Mouse (Mus musculus): ENCODE measurements at regions not wholly inside any gene's neighbourhood (a gene's known extent, or its start where the extent isn't known, plus 50 kb on each side); places are given as distances from the start of the nearest gene placed in this dataset.

DNA sequence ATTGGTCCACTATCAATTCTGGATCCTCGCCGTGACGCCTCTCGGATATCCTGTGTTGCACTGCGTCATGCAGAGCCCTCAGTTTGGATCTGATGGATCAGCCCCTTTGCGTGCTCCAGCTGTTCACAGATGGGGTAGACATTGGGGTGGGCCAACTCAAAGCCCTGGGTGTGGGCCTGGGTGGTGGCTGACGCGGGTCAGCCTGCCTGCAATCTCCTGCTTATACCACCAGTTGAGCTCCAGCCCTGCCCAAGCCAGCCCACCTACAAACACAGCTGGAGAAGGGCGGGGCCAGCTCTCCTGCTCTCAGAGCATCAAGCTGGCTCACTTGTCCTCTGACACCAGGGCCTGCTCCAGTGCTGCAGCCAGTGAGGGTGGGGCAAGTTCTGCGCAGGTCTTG is 73.1 kb downstream of the Rps15a start:
- no peak for DNase-seq (ENCODE audit: low read depth, low spot score)

DNA sequence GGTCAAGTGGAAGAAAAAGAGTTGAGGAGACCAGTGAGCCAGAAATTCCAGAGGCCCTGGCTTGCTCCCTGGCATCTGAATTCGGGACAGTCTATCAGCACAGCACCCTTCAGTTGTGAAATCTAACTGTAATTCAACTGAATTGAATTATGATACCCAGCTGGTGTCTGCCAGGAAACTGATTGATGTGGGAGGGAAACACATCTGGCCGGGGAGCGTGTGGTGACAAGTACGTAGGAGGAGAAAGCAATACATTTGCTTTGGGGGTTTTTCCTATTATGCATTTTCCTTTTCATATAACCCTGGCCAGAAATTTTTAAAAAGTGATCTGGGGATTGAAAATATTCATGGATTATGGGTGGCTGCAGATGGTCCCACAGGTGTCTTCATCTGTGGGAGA is 76.1 kb downstream of the Rps15a start:
- DNase-seq (ENCODE audit: low read depth, low spot score), result peak; percentile 25

DNA sequence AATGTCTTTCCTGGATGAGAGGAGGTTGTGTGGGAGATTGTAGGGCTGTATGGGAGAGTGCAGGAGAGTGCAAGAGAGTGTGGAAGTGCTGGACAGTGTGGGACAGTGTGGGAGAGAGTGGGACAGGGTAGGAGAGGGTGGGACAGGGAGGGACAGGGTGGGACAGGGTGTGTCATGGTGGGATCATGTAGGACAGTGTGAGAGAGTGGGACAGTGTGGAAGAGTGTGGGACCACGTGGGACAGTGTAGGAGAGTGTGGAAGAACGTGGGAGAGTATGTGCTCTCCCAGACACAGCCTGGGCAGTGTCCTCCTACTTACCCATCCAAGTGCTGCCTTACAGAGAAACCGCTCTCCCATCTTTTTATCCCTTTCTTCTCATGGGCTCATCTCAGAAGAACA is 78.9 kb downstream of the Rps15a start:
- no peak for DNase-seq (ENCODE audit: low read depth, low spot score)

DNA sequence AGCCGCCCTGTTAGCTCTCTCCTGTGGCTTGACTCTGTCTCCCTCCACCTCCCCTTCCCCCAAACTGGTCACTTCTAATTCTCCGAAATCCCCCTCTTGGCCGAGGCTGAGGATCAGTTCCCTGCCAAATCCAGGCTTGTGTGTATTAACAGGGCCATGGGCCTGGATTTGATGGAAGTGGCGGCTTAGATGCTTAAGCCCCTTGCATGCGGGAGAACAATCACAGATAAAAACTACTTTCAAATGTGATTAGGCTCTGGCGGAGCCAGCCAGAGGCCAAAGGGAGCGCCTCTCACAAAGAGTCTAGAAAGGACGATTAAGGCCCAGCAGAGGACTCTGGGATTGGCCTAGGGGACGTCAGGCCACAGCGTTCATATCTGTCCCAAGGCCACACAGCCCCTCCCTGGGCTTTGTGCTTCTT is 89.9 kb downstream of the Rps15a start:
- no peak for DNase-seq (ENCODE audit: low read depth, low spot score)

DNA sequence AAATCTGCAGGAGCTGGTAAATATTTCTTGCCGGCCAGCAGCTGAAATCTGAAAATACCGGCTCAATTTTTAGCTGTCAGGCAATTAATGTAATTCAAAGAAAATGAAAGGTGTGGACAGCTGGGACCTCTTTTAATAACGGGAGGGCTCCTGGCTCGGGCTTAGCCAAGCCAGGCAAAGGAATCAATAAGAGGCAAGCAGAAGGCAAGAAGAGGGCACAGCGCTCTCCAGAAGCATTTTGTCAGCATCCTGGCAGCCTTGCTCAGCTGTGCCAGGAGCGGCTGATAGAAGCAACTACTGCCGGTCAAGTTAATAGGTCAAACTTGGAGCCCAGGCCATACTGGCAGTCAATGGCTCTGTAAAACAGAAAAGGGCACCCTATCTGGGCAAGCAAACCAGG is 111.4 kb downstream of the Rps15a start:
- DNase-seq (ENCODE audit: low read depth, low spot score), result no peak

DNA sequence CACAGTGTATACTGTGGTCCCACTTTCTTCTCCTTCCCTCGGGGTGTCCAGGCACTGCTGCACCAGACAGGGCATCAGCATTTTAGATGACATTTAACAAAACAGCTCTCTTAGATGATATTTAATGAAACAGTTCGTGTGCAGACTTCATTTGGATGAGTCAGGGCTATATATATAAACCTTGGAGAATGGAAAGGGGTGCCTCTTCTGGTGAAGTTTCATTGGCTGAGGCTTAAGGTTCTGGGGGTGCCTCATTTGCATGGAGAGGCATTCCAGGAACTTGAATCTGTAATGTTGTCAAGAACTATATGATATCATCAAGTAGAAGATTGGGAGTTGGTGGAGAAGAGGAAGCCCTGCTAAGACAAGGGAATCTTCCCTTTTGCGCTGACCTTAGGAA is 114.1 kb downstream of the Rps15a start:
- DNase-seq (ENCODE audit: low read depth, low spot score), result peak; percentile 66

DNA sequence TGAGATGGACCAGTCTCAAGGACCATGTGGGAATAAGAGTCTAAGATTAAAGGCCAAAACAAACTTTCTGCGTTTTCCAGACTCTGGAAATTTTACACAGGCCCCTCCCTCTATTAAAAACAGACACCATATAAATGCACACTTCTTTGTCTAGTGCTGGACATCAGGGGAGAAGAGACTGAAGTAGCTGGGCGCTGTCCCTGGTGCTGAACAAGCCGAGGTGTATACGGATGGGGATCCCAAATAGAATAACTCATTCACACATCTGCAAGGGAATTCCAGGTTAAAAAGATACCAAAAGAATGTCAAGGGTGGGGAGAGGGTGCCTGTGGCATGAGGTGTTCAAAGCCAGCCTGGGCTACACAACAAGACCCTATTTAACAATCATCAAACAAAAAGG is 114.9 kb downstream of the Rps15a start:
- DNase-seq (ENCODE audit: low read depth, low spot score), result no peak

DNA sequence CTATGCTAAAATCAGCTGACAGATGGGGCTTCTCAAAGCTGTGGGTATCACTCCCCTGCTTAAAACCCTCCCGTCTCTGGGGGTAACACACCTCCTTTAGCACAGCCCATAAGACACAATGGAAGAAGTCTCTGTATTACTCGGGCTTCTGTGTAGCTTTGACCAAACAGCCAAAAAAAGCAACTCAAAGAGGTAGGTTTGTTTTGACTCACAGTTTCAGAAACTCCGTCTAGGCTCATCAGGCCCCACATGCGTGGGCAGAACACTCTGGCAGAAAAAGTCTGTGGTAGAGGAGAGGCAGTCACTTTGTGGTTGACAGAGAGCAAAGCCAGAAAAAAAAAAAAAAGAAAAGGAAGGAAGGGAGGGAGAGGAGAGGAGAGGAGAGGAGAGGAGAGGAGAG is 133.8 kb downstream of the Rps15a start:
- peak; percentile 46 for DNase-seq (ENCODE audit: low read depth, low spot score)

DNA sequence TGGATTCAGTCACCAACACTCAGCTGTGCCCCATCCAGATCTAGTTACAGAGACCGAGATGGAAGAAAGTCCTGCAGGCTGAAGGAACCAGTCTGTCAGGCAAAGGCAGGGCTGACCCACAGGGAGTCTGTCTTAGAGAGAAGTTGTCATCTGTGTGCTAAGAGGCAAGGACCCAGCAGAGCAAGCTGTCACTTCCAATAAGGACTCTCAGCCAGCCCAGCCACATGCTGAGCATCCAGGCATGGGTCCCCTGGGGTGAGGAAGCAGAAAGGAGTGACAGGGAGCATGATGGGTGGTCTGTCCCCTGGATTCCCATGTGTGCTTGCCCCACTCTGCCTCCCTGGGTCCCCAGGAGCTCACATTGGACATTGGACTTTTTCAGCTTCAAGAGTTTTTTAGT is 144.8 kb downstream of the Rps15a start:
- no peak for DNase-seq (ENCODE audit: low read depth, low spot score)

DNA sequence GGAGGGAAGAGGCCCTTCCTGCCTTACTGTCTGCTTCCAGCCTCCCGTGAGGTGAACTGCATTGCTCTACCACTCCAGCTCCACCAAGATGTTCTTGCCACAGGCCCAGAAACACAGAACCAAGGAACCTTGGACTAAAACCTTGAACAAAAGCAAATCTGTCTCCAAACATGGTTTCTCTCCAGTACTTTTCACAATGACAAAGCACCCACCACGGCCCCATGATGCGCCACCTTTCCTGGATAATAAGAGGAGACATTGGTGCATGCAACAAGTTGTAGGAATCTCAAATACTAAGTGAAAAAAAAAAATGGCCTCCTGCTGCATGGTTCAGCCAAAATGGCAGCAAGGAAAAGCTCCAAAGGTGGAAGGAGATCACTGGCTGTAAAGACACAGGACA is 172.6 kb downstream of the Rps15a start:
- DNase-seq (ENCODE audit: low read depth, low spot score), result no peak

DNA sequence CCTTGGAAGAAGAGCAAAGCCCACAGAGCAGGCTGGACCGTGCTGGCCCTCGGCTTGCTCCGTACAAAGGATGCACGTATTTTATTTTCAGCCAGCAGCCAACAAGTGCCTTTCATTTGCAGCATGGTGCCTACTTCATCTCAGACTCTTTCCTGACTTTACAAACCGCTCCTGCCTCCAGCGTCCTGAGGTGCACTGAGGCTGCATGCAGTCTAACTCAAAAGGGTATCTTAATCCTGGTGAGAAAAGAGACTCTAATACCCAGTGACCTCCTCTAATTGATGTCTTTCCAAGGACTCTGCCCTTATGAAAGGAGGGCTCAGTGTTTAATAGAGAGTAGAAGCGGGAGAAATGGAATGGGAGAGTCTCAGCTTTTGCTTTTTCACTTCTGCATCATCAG is 176.4 kb downstream of the Rps15a start:
- DNase-seq (ENCODE audit: low read depth, low spot score), result no peak

DNA sequence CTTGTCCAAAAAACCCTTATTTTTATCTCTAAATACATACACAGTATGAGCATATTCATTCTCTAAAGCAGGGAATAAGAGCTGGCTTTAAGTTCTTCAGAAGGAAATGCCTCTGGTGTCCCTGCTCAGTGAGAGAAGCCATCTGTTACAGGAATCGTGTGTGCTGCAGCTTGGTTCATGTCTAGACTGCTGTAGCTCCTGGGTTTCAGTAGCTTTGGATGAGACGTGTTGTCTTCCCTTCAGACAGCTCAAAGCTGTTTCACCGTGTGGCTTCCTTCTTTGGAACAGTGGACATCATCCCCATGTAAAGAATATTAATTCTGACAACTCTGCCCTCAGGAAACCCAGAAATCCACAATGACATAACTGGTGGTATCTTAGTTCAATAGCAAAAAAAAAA is 181.1 kb downstream of the Rps15a start:
- DNase-seq (ENCODE audit: low read depth, low spot score), result peak; percentile 78

DNA sequence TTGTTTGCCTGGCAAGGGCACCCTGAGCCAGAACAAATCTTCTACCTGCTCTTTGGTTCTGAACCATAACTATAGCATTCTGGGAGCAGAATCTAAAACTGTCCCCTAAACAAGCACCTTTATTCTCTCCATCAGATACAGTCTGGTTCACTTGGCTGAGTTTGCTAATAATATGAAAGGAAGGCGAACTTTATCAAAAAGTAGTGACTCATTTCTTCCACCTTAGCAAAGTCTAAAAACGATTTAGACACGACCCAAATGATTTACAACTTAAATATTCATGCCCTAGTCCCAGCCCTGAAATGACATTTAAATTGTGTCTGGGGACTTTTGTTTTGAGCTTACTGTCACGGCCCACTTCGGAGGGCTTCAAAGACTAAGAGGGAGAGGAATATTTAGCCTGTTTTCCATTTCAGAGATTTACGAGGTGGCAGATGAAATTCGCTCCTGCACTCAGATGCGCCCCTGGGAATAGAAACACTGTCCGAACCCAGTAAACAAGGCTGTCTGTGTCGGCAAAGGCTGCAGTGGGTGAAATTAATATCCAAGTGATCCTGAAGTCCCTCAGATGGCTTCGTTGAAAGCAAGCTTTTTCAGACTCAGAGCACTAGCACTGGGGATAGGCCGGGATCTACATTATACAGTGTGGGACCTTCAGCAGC is 184.6 kb downstream of the Rps15a start:
- no peak for DNase-seq (ENCODE audit: low read depth, low spot score)

DNA sequence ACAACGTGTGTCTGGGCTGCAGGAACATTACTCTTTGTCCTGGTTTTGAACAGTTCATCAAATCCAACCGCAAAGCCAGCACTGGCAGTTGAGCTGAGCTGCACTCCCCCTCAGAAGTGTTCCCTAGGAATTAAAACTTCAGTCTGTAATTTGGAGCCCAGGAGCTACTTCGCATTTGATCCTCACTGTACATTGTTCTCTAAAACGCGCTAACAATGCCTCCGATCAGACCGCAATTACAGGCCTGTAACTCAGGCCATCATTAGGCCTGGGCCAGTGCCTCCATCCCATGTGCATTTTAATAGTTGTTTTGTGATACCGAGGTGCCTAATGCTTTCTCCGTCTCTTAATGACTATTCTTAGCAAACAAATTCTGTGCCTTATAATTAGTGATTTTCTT is 185.6 kb downstream of the Rps15a start:
- no peak for DNase-seq (ENCODE audit: low read depth, low spot score)

DNA sequence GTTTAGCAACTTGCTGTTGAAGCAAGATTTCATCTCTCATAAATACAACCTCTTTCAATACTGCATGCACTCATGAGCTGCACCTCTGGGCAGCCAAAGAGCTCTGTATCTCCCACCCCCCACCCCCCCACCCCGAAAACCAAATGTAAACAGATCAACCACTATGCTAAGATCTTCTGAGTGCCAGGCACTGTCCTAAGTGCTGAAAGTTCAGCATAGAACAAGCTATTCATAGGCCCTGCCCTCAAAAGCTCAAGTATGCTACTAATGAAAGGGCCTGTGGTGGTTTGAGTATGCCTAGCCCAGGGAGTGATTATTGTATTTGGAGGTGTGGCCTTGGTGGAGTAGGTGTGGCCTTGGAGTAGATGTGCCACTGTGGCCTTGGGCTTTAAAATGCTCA is 189.6 kb downstream of the Rps15a start:
- DNase-seq (ENCODE audit: low read depth, low spot score), result no peak

DNA sequence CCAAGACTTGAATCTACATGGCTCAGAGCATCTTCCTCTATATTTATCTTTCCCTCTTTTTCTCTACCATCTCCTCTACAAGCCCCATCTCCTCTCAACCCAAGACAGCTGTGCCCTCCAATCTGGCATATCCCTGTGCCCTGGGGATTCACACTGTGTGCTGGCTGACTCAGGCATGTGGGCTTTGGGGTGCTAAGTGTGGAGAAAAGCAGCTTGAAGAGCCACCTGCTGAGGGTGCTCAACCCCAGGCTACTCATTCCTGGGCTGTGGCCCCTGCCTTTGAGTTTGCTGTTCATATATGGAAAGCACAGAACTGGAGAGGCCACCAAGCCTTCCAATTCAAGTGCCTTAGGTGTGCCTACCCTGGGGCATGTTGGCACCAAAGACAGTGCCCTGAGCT is 193.7 kb downstream of the Rps15a start:
- peak; percentile 88 for DNase-seq (ENCODE audit: low read depth, low spot score)

DNA sequence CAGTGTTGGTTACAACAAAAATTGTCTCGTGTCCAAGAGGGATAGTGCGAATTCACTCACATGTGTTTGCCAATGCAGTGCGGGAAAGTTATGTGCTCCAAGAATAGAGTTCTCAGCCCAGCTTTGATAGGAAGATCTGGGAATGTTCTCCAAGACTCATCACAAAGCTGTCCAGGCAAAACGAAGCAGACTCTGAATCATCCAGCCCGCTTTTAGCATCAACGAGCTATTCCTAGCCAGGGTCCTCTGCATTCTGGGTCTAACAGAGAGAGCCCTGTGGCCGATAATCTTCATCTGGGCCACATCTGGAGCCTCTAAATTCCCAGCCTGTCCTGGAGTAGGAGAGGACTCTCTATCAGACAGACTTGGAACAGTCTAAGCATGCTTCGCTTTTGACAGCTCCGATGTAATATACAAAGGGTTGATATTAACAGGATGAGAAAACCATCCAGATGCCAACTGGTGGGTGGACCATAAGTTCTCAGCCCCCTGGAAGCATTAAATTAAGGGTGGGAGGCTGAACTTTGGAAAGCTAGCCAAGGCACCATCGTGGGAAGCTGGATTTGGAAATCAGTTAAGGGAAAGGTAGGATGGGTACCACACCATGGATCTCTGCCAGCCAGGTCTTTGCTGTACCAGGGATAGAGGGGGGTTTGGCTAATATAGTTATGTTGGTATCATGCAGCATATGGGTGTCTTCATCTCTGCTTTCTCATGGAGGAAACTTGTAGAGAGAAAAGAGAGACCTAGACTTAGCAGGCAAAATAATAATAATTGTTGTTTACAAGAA is 197.6 kb downstream of the Rps15a start:
- DNase-seq (ENCODE audit: low read depth, low spot score), result peak; percentile 89

DNA sequence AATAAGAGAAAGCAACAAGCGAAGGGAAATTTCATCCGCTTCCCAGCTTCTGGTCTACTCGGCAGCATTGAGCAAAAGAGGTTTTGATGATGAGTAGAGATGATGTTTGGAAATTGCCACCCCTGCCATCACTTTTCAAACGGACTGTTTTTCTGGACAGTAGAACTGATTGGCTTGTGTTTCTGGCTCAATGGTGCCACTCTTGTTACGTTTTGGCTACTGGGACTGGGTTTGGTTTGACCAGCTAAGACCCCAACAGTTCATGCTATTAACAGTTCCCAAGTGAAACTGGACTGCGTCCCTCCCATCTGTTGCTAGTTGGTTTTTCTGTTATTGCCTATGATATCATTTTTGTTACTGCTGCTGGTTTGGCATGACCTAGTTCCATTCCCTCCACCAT is 199.1 kb downstream of the Rps15a start:
- no peak for DNase-seq (ENCODE audit: low read depth, low spot score)

DNA sequence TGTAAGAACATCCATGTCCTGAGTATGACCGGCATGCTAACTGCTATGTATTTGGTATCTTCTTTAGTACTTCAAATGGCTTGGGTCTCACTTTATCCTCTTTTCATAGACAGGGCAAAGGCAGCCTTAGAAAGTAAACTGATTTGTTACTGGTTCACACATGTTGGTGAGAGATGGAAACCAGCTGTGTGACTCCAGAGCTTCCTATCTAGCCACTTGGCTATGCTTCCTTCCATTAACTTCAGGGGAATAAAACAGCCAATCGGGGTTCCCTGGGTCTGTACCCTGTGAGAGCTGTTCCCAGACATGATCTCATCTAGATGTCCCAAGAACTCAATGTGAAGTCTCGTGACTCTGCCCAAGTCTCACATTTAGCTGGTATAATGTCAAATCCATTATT is 203.5 kb downstream of the Rps15a start:
- no peak for DNase-seq (ENCODE audit: low read depth, low spot score)

DNA sequence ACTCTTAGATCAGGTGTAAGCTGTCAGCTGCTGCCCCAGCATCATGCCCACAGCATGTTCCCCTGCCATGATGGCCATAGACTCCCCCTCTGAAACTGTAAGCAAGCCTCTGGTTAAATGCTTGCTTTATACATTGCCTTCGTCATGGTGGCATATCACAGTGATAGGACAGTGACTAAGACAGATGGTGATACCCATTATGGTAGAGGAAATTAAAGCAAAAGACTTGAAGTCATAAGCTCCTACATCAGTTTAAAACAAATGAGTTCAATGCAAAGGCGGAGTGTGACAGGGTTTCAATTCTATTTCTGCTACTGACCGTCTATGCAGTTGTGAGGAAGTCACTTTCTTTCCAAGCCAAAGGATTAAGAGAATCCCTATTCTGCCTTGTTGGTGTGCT is 204.9 kb downstream of the Rps15a start:
- DNase-seq (ENCODE audit: low read depth, low spot score), result no peak

DNA sequence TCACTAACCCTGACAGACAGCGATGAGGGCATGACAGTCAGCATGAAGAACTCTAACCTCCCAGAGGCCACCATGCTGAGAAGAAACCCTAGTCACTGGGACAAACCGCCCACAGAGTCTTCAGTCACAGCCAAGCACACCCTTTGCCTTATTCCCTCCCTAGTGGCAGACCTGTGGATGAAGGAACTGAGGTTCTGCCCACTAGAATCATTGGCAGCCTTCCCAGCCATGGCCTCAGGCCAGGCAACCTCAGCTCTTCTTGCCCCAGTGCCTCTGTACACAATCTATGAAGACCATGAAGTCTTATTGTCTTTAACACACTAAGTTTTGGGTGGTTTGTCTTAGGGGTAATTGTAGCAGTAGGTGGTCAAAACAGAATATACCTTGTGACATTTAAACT is 219.5 kb downstream of the Rps15a start:
- peak; percentile 21 for DNase-seq (ENCODE audit: low read depth, low spot score)

DNA sequence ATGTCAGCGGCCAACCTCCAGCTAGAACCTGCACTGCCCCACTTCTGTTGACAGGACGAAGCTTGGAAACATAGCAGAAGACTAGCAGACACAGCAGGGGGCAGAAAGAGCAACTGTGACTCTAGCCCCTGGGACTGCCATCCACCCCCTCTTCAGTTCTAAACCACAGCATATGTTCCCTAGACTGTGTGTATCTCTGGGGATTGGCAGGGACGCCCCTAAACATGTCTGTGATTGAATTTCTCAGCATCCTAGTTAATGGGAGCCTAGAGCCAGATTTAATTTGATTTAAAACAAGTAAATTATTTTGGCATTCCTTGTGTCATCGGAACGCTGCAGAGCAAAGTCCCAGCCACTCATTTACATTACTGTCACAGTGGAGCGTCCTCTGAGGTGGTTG is 228.7 kb downstream of the Rps15a start:
- no peak for DNase-seq (ENCODE audit: low read depth, low spot score)

DNA sequence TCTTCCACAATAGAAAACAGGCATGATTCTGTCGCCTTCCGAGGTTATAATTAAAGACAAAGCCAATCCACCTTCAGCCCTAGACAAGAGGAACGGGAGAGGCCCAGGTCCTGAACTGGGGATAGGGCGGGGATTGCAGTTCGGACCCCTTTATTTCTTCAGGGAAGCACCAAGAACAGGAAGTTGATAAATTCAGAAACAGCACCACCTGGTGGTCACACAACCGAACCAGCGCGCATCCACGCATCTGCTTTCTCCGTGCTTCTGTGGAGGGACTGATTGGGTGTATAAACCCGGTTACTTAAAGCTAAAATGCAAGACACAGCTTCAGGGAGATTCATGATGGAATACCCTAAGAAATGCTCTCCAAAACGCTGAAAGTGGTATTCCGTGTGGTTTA is 233.2 kb downstream of the Rps15a start:
- DNase-seq (ENCODE audit: low read depth, low spot score), result peak; percentile 80

DNA sequence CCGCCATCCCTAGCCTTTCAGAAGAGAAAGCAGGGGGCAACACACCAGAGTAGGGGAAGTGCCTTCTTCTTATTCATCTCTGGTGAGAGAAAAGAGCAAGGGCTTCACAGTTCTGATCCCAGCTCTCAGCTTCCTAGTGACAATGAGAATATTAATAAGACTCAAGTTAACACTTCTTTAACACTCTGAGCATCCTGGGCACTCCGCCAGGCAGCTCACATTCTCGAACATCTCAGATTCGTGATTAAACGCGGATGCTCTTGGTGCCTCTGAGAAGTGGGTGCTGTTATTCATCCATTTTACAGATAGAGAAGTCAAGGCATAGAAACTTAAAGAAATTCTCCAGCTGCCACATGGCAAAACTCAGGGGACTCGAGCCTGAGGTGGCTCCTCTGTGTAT is 237.1 kb downstream of the Rps15a start:
- peak; percentile 48 for DNase-seq (ENCODE audit: low read depth, low spot score)
